Mouse (Mus musculus) testis, postnatal 10 days (tissue): ENCODE measurements at regions not wholly inside any gene's neighbourhood (a gene's known extent, or its start where the extent isn't known, plus 50 kb on each side); places are given as distances from the start of the nearest gene placed in this dataset.

ENCODE experiments used
- DNase-seq: peaks from one replicate; pipeline ENCODE4 v3.0.0; 2021; ENCODE audit warnings: low spot score

GRCm38 (mm10) chr3:144324974-144325373, 120.0 kb upstream of the Lmo4 start:
- no peak for DNase-seq

DNA sequence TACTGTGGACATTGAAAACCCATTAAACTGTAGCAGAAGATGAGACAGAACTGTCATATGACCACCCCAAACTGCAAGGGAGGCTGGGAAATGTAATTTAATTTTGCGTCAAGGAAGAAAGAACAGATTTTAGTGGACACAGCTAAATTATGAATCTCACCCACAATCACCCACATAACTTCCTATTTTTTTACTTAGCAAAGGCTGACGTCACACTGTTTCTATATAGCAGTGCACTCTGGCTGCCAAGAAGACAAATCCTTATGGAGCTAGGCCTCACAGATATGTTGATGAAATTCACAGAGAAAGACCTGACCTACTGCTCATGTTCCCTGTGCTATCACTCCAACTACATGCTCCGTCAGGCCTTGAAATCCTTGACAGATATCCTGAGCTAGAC, 118.5 kb upstream of the Lmo4 start:
- DNase-seq = no peak

DNA sequence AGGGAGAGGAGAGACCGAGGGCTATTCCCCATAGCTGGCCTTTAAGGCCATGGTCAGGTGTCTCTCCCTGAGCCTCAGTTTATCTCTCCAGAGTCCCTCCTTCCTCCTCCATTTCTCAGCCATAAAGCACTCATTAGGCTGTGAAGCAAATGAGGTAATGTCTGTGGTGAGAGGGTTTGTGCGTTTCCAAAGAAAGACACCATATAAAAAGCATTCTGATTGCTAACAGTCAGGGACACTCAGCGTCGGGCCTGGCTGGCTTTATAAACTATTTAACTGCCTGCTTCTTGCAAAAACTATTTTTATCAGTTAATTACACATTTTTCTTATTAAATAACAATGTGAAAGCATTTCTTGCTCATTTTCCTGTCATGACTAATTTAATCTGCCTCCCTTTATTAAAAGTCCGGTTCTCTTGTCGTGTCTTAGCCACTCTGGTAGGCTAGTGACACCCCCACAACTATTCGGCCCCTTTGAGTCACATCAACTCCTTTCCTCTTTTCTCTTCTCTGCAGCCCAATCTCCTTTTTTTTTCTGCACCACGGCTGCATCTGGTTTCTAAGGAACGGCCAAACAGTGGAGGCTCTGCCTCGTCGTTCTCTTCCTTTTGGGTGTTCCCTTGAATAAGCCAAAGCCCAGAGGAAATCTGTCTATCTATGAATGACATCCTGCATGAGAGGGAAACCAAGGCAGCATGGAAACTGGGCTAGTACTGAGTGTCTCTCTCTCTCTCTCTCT, 114.6 kb upstream of the Lmo4 start:
- no peak for DNase-seq

DNA sequence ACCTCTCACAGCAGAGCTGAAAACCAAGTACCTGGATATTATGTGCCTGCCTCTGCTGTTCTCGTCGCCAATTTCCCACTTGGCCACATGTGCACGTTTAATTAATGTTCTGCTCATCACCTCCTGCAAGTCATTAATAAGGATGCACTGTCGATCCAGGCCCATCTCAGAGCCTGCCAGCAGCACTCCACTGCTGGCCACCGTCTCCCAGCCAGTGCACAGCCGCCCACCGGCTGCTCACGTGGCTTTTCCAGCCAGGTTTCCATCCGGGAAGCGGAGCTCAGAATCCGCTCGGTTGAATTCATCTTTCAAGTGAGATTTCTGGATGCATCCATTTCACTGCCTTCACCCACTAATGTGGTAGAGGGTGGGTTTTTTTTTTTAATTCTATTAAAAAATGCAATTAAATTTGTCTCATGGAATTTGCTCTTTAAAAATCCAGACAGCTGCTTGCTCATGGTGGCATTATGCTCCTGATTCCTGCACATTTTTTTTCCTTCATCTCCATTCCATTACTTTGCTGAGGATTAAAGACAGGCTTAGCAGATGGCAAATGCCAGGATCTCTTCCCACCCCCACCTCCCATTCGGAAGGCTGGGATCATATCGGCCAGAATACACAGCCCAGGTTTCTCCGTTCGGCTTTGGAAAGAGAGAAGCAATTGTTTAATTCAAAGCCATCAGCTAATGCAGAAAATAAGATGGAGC, 113.9 kb upstream of the Lmo4 start:
- DNase-seq = no peak

- no peak for DNase-seq
Observed at GRCm38 (mm10) chr3:144310748-144311147, 105.7 kb upstream of the Lmo4 start.

DNA sequence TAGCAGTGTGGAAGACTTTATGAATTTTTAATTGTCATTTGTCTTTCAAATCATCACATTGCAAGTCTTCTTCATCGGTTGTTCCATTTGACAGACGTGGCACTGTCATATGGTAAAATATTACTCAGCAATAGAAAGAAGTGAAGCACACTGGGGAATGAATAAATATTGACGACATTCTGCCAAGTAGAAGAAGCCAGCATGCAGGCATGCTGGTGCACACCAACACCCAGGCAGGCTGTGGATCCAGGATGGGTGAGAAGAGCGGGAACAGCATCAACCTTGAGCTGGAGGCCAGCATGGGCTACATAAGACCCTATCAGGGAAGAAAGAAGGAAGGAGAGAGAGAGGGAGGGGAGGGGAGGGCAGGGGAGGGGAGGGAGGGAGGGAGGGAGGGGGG, 103.6 kb upstream of the Lmo4 start:
- no peak for DNase-seq

GRCm38 (mm10) chr3:144307557-144307956, 102.5 kb upstream of the Lmo4 start:
- DNase-seq = no peak

- DNase-seq = no peak
Observed at GRCm38 (mm10) chr3:144305456-144305855, 100.4 kb upstream of the Lmo4 start.

GRCm38 (mm10) chr3:144304924-144305323, 99.9 kb upstream of the Lmo4 start:
- no peak for DNase-seq

- DNase-seq = no peak
Observed at GRCm38 (mm10) chr3:144302626-144303025, 97.6 kb upstream of the Lmo4 start.

- no peak for DNase-seq
Observed at GRCm38 (mm10) chr3:144301068-144301467, 96.0 kb upstream of the Lmo4 start.

DNA sequence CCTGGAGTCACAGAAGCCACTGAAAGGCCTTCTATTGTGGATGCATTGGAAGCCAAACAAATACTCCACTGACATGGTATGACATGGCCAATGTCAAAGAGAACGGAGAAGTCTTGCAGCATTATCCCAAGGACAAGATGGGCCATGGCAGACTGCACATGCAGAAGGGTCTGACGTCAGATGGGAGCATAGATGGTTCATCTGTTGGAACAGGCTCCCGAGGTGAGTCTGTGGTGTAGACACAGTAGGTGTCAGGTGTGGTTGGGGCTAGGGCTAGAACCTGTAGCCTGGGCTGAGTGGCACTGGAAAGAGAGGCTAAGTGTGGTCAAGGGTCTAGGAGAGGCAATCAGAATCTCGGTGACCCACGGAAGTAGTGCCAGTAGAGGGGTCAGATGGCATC, 94.2 kb upstream of the Lmo4 start:
- DNase-seq = no peak

DNA sequence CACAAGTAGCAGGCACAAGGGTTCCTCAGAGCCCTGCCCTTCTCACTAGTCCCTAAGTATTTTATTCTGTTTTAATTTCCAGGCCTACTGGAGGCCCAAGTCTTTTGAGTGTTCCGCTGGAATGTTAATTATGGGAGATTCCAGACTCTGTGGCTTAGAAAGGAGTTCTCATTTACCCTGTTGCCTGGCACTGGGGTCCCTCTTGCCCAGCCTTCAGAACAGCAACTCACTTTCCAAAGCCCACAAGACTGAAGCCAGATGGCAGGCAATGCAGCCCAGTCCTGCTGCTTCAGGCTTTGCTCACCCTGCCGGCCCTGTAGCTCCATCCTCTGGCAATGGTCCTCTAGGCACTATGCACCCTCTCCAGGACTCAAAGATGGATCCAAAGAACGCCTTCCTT, 84.5 kb upstream of the Lmo4 start:
- DNase-seq = no peak

- no peak for DNase-seq
Observed at GRCm38 (mm10) chr3:144286100-144286499, 81.1 kb upstream of the Lmo4 start.

DNA sequence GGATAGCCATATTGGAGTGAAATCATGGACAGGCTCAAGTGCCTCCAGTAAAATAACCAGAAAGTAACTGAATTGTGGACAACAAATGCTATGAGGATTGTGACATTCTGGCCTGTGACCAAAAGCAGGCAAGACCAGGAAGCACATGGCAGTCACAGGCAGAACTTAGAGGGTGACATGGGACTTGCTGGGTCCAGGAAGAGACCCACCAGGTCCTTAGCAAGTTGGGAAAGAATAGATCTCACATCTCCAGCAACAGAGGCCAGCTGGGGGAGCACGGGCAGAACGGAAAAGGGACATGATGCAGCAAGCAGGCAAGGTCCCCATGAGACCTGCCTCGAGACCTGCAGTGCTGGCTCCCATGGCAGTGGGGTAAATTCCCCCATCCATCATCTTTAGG, 79.3 kb upstream of the Lmo4 start:
- DNase-seq = no peak

DNA sequence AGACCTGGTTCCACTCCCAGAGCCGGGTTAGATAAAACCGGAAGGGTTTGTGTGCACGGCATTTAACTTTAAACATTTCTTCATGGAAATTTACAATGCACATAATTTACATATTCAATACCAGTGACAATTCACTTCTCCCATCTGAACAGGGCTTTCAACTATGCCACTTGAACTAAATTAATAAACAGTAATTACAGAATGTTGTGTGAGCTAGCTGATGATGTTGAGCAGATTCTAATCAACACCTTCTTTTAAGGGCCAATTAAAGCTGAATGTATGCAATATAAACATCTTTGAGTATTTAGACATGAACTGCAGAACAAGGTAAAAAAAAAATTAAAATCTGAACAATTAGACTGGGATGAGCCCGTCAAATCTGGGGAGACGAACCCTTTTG, 68.1 kb upstream of the Lmo4 start:
- no peak for DNase-seq

DNA sequence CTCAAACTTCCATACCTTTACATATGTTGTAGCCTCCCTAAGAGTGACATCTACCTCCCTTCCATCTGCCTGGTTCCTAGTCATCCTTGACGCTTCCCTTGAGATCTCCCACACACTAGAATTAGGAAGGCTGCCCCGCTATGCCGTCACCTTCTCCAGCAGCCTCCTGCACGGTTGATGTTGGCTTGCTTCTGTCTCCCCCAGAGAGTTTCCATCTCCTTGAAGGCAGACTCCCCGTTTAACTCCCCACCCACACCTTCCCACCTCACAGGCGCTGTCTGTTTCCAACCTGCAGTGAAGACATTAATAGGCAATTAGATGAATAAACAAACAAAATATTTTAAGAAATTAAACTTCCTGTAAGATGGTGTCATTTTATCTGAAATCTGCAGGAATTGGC, 65.2 kb upstream of the Lmo4 start:
- no peak for DNase-seq

DNA sequence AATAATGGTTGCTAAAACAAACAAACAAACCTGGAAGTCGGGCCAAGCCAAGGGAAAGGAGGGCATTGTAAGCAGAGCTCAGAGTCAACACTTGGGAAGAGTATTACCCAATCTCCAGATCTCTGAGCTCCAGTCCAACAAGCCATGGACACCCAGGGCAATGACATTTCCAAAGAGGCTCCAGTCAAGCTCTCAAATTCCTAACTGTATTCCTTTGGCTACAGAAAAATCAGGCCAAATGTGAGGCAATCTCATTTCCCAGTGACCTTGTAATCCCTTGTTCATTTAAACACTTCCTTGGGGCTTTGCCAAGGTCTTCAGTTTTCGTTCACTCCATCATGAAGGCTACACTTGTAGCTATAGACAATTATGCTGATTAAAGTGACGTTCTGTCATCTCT, 59.5 kb upstream of the Lmo4 start:
- no peak for DNase-seq

DNA sequence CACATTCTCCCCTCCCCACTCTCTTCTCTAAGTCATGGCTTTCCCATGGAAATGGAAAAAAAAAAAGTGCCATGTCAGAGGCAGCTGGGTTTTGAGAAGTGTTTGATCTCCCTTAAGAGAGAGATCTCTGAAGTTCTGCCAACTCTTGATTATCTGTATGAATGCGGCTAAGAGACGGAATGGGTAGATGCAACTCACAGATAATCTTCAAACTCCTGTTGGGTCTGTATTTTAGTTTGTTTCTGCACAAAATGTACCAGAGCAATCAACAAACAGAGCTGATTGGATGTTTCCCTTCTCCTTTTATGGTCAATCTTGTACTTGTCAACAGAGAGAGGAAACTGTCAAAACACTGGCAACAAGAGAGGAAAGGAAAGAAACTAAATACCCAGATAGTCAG, 55.9 kb upstream of the Lmo4 start:
- no peak for DNase-seq

- no peak for DNase-seq
Observed at GRCm38 (mm10) chr3:144257714-144258517, 52.9 kb upstream of the Lmo4 start.

GRCm38 (mm10) chr3:144257196-144257595, 52.2 kb upstream of the Lmo4 start:
- no peak for DNase-seq

DNA sequence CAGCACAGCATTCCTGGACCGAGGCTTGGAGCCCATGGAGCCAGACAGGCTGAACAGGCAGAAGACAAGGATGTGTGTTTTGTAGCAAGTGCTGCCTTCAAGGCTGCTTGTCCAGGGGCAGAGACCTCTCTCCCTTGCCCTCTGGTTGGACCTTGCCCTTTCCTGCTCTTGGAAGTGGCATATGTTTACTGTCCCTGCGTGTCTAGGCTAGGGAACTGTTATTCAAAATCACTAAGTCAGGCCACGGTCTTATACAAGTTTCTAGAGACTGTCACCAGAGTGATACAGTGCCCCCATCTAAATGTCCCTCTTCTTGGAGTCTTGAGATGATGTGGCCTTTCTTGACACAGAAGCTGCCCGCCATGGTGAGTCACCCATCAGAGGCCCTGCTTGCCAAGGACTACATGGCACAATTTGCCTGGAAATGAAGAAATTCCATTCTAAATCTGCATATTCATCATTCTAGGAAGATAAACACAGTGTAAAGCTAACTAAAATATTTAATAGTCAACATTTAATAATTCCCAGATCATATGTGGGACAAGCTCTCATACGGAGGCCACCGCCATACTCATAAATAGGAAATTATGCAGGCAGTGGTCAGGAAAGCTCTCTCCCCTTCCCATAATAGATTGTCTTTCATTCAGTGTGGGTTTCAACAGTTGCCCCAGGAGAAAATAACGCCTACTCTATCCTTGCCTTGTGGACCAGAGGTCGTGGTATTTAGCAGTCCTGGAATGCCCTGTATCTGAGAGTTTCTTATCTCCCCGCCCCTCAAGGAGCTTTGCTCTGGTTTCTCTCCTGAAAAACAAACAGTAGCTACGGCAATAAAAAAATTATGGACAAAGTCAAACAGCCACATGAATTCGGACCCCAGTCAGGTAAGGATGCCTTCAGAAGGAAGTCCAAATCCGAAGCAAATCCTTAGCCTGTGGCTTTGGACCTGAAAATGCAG, 50.9 kb upstream of the Lmo4 start:
- no peak for DNase-seq
